Mouse (Mus musculus) left cerebral cortex, adult 11 months (tissue): ENCODE measurements around the gene Zfp207.
A peak's percentile ranks its signal among the peaks of the same experiment; 100 is the strongest.
"Not testable (repeated sequence)": the region's sequence is repeated elsewhere in the genome, so short reads cannot be mapped to it uniquely, and the experiment has no call there.

Experiments
- DNase-seq: peaks from one replicate; pipeline ENCODE4 v3.0.0; 2022; ENCODE audit warnings: low spot score

Zfp207 gene

DNA sequence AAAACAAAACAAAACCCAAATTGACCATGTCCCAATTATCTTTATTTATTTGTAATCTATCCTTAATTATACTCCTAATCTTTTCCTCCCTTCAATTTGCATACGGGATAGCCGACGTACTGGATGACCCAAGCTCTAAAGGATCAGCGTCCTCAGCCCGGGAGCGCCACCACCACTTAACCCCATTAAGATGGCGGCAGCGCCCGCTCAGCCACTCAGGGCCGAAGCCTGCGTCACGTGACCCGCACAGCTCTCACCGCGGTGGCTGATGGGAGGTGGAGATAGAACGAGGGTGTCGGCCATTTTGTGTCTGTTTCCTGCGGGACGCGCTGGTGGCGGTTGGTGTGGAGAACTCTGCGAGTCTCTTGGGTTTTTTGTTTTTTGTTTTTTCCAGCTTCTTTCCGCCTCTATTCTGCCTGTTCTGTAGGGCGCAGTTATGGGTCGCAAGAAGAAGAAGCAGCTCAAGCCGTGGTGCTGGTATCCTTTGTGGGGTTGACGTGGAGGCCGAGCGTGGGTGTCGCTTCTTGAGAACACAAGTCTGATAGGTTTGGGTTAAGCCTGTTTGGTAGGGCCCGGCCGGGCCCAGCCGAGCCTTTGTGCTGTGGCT is at the start of gene Zfp207:
Gene Zfp207 (plus strand): TSS at position 261 of the 607 bp plus-strand sequence.
- DNase-seq, result peak; percentile 94

DNA sequence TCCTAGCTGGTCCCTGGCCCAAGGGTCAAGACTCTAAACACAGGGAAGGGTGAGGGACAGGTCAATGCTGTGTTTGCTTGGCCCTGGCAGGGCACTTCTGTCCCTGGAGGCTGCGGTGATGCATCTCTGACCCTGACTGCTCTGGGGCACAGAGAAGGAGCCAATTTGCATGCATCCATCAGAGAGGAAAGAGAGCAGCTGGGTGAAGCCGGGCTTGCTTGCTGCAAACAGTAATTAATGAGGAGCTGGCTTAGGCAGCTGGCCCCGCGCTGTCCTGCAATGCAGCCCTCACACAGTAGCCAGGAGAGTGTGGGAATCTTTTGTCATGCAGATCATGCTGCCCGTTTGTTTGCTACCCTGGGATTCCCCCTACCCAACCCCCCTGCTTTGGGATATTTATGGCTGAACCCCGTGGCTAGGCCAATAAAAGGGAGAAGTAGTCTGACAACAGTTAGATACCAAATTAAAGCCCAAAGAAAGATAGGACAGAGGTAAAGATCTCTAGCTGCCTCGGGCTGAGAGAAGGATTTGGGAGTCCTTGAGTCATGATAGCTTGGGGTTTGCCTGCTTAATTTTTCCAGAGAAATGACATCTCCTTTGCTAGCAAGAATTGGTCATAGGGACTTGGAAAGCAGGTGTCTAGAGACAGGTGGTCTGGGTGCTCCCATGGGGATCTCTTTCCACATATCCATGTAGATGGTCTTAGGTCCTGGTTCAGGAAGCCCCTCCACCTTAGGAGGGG is 47.3 kb upstream of the Zfp207 start:
- DNase-seq, result no peak

DNA sequence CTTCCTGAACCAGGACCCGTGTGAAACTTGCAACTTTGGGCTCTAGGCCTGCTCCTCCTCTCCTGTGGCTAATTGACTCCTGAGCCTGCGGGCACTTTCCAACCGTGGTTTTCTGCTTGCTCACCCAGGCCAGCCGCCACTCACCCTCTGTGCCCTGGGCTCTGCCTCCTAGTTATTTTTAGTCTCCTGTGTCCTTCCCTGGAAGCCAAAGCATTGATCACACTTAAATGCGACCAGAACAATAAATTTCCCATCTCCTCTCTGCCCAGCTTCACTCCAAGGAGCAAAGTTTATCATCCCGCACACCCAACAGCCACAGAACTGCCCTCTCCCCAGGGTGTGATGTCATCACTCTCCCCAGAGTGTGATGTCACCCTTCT is 46.7 kb upstream of the Zfp207 start:
- no peak for DNase-seq

DNA sequence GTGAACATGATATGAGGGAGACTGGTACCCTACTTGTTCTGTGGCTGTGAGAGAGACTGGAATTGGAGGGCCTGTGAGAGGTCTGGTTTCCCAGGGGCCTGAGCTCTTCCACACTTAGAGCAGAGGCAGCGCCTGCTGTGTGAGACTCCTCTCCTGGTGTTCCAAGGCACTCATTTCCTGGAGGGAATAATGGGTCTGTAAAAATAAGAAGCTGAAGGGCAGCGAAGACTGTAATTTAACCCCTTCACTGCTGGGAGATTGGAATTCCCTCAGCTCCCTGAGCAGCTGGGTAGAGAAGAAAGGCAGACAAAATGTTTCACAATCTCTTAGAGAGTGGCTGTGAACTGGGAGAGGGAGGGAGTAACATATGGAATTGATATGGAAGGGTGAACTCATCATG is 40.6 kb upstream of the Zfp207 start:
- no peak for DNase-seq

DNA sequence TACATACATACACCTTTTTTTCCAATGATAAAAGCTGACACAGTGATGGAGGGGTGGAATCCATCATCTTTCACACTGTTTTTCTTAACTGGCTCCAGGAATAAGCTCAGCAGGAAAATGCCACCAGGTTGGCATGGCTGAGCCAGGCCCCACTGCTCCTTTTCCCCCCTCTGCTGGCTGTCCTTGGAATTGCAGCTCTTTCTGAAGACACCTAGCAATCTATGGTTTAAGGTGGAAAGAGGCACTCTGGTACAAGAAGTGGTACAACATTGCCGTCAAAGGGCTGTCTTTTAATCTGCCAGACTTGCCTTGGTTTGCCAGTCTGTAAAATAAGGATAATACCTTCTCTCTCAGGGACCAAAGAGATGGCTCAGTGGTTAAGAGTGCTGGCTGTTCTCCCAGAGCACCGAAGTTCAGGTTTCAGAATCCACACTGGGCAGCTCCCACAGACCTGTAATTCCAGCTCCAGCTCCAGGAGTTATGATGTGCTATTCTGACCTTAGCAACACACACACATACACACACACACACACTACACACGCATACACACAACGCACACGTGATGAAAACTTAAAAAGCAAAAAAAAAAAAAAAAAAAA is 31.1 kb upstream of the Zfp207 start:
- peak; percentile 53 for DNase-seq

DNA sequence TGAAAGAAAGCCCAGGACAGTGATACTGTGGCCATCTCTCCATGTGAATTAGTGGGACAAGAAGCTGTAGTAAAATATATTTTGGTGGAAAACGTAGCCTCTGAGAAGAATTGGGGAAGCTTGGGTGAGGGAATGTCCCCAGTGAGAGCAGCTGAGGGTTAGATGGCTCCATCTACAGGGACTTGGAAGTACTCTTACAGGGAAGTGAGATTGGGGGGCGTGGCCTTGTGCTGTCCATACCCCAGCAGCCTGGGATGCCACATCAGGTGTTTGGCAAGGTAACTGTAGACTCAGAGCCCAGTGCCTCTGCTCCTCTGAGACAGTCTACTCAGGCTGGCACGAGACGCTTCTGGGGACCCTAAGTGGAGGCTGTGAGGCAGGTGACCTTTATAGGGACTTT is 28.2 kb upstream of the Zfp207 start:
- DNase-seq, result no peak

DNA sequence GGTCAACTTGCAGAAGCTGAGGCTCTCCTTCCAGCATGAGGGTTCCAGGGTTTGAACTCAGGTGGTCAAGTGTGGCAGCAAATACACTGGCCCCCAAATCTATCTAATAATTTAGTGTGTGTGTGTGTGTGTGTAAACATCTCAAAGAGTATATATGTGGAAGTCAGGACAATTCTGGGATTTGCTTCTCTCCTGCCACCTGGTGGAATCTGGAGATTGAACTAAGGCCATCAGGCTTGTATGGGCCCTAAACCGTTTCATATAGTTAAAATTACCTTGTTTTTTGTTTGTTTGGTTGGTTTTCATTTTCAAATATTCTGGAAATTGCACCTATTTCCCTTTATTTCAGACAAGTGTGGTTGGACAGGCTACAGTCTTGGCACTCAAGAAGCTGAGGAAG is 14.1 kb upstream of the Zfp207 start:
- DNase-seq, result no peak

DNA sequence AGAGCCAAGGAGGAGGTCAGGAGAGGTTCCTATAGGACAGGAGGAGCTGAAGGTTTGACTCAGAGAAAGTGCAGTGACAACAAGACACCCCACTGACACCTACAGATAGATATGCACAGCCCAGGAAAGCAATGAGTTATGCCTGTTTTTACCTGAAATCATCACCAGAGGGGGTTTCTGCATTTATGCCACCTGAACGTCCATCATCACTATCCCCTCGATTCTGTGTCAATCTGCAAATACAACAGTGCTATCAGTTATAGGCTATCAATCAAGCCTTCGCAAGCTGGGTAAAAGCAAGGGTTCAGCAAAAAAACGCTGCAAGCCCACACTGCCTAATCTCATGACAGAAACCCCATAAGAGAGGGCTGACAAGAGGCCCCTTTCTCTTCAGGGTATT is 6.4 kb upstream of the Zfp207 start:
- DNase-seq, result no peak

DNA sequence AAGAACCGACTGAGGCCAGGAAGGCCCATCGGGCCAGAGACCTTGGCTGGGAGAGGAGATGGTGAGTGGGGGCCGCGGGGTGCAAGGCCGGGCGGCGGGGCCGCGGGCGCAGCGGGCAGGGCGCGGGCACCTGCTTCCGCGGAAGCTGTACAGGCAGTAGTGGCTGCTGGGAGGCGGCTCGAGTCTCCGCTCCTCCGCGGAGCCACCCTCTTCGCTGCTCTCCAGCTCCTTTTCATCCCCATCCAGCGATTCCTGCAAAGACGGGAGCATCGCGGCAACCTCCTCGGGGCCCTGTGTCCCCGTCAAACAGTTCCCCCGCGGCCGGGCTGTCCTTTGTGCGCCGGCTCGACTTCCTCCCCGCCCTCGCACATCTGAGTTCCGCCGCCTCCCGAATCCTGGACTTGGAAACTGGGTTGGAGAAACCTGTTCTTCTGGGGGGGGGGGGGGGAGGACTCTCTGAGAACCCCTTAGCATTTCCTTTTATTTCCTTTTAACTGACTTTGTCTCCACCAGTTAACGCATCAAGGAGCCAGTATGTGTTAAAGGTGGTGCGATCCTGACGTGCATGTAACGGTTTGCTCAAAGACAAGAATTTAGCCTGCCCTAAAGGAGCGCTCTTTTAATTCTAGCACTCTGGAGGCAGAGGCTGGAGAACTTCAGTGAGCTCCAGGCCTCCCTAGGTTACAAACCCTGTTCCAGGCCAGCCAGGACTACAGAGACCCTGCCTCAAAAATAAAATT is 5.2 kb upstream of the Zfp207 start, which contains the start of gene 5730455P16Rik:
Gene 5730455P16Rik (minus strand): TSS at position 323 of the 740 bp plus-strand sequence.
- peak; percentile 58 for DNase-seq

DNA sequence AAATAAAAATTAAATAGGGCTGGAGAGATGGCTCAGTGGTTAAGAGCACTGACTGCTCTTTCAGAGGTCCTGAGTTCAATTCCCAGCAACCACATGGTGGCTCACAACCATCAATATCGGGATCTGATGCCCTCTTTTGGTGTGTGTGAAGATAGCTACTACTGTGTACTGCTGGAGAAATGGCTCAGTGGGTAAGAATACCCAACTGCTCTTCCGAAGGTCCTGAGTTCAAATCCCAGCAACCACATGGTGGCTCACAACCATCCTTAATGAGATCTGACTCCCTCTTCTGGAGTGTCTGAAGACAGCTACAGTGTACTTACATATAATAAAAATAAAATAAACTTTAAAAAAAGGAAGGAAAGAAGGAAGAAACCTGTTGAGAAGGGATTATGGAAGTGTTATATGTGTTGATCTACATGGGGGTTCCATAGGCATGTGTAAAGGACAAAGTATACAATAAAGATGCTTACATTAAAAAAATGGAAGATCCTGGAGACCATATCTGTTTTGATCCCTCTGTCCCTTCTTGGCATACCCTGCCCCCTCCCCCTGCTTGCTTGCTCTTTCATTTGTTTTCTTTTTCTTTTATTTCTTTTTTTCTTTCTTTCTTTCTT is 4.5 kb upstream of the Zfp207 start:
- DNase-seq, result not testable (repeated sequence)

DNA sequence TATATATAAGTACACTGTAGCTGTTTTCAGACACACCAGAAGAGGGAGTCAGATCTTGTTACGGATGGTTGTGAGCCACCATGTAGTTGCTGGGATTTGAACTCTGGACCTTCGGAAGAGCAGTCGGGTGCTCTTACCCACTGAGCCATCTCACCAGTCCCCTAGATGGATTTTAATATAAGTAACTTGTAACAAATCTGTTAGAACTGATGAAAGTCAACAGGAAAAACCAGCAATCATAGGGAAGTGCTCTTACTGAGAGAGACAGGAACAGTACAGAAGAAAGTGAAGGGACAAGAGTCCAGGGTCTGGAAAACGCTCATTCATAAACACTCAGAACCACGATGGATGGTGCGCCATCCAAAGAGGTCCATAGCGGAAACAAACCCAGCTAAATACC is 3.9 kb upstream of the Zfp207 start:
- DNase-seq, result not testable (repeated sequence)

DNA sequence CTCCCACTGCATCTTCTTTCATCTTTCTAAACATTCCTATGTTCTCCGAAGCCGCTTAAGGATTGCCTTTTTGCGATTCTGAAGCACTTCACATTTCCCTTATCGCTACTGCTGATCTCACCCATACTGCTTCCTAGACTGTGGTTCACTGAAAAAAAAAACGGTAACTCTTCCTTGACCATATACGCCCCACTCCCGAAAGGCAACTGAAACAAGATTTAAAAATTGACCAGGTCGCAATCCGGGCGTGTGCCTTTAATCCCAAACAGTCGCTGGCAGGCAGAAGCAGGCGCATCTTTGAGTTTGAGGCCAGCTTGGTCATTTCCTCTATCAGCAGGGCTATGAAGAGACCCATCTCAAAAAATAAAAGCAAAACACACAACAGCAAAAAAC is 457 bp upstream of the Zfp207 start:
- no peak for DNase-seq

DNA sequence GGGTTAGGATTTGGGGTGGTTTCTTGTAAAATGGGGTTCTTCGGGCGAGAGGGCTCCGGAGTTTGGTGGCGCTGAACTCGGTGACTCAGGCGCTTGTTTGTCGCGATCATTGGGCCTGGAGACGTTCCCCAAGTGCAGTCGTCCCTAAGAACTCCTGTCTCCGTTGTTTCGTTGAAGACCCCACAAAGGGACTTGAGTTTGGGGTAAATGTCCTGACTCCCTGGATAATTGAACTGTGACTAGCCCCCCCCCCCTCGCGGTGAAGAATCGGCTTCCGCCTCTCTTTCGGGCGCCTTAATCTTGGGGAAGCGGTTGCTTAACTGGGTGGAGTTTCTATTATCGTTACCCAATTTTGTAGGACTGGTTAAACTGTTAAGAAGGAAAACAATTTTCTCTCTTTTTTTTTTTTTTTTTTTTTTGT is 557 bp downstream of the Zfp207 start:
- no peak for DNase-seq

DNA sequence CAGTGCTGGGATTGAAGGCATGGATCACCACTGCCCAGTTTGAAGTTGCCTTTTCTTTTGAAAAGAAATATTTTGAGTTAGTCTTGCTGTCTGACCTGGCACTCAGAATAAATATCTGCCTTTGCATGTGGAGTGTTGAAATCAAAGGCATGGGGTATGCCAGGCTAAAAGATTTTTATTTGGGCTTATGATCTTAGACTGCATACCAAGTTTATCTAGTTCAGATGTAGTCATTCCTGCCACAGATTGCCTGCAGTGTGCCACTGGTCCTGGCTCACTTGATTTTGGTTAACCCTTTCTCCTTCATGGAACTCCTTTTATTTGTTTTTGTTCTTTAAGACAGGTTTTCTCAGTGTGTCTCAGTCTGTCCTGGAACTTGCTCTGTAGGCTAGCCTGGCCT is 1.4 kb downstream of the Zfp207 start:
- no peak for DNase-seq

DNA sequence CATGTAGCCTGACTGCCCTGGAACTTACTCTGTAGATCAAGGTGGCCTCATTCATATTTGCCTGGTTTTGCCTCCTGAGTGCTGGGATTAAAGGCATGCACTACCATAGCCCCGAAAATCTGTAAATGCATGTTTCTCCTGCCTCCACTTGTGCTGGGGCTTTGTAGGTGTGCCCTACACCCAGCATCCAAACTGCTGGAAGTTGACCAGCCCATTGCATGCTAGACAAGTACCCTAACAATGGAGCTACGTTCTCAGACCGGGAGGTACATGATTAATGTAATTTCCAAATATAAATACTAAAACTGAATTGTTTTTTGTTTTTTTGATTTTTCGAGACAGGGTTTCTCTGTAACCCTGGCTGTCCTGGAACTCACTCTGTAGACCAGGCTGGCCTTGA is 2.0 kb downstream of the Zfp207 start:
- DNase-seq, result no peak

DNA sequence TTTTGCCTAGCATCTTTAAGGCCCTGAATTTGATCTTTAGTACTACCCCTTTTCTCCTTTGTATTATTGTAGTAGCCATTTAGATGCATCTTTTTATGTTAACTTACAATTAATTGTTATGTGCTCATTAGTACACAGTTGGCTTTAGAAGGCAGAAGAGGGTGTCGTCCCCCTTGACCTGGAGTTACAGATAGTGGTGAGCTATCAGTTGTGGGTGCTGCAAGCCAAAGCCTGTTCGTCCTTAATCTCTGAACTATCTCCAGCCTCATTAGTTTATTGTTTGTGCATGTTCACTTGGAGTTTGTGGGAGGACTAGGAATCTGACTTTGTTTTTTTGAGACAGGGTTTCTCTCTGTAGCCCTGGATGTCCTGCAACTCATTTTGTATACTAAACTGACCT is 3.7 kb downstream of the Zfp207 start:
- no peak for DNase-seq

DNA sequence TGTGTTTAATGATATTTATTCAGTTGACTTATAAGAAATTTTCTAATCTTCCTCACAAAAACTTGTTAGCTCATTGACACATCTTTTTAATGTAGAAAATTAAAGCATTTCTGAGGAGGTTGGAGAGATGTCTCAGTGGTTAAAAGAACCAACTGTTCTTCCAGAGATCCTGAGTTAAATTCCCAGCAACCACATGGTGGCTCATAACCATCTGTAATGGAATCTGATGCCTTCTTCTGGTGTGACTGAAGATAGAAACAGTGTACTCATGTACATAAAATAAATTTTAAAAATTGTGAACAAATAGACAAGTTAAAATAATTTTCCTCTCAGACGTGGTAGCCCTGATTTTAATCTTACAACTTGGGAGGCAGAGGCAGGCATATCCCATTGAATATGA is 6.8 kb downstream of the Zfp207 start:
- DNase-seq, result no peak

DNA sequence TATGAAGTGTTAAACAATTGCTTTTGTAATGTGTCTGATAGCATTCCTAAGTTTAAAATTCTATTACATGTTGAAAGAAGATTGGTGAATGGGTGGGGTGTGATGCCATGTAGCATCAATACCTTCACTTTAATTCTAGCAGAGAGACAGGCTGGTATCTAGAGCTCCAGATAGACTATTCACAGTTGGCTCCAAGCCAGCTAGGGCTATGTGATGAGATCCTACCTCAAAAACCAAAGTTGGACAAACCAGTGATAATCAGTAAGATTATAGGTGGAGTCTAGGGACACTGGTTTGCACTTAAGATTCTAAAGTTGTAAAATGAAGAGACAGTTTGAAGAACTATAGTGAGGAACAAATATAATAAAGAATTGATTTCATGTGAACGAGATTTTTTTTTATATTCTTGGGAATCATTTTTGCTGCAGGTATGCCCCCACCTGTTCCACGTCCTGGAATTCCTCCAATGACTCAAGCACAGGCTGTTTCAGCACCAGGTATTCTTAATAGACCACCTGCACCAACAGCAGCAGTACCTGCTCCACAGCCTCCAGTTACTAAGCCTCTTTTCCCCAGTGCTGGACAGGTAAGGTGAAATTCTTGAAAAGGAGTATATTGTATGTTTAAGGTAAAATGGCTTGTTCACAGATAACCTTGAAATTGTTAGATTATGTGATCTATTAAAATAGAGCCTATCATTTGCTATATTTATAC is 8.5 kb downstream of the Zfp207 start:
- no peak for DNase-seq

DNA sequence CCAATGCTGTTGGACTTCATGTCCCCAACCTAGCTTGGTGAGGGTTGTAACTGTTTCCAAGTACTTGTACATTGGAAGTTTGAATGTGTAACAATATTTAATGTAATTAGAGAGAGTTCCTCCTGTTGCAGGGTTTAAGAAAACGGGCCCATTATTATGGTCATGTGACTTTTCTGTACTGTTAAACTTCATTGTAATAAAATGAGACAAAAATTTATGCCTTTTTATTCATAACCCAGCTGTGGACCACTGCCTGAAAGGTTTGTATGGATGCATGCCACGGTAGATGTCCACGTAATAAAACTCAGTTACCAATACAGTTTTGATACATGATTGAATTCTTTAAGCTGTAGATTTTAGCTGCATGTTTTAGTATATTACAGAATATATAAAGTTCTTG is 12.9 kb downstream of the Zfp207 start:
- DNase-seq, result no peak

DNA sequence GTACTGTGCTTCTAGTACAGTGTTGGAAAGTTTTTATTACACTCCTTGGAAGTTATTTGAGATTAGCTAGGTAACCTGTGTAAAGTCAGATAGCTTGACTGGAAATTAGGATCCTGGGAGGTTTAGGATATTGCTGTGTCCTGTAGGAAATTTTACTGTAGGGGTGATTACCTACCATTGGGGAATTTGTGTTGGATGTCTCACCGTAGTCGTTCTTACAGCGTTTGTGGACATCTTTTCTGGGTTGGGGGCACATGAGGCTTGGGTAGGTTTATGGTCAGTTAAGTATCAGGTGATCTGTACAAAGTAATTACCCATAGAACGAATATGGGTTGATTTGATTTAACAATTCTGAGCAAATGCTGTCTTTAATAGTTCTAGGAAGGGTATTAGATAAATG is 13.5 kb downstream of the Zfp207 start:
- DNase-seq, result no peak

DNA sequence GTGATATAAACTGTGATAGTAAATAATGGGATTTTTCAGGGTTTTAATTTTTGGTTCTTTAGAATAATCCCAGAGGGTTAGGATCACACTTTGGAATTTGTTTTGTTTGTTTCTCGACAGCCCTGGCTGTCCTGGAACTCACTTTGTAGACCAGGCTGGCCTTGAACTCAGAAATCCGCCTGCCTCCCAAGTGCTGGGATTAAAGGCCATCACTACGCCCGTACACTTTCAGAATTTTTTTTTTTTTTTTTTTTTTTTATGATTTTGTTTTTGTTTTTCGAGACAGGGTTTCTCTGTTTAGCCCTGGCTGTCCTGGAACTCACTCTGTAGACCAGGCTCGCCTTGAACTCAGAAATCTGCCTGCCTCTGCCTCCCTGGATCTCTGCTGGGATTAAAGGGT is 24.8 kb downstream of the Zfp207 start:
- not testable (repeated sequence) for DNase-seq

DNA sequence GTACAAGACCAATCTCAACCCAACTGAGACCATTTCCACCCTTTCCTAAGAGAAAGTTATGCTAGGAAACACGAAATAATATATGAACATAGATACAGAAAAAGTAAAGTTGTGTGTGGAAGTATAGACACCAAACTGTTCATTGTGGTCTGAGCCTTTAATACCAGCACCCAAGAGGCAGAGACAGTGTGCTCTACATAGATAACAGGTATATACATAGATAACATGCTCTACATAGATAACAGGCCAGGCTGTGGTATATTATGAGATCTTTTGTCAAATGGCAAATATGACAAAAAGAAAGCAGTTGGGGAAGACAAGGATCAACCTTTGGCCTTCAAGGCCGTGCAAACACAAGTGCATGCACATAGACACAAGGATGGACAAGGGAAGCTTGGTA is 27.3 kb downstream of the Zfp207 start:
- DNase-seq, result no peak
